Mouse (Mus musculus) retina, embryonic 14.5 days (tissue): ENCODE measurements around the gene Mcfd2.

Experiments used
- DNase-seq: peaks from one replicate; pipeline ENCODE4 v3.0.0-alpha.2; 2015; ENCODE audit warnings: low spot score

Mcfd2 gene

DNA sequence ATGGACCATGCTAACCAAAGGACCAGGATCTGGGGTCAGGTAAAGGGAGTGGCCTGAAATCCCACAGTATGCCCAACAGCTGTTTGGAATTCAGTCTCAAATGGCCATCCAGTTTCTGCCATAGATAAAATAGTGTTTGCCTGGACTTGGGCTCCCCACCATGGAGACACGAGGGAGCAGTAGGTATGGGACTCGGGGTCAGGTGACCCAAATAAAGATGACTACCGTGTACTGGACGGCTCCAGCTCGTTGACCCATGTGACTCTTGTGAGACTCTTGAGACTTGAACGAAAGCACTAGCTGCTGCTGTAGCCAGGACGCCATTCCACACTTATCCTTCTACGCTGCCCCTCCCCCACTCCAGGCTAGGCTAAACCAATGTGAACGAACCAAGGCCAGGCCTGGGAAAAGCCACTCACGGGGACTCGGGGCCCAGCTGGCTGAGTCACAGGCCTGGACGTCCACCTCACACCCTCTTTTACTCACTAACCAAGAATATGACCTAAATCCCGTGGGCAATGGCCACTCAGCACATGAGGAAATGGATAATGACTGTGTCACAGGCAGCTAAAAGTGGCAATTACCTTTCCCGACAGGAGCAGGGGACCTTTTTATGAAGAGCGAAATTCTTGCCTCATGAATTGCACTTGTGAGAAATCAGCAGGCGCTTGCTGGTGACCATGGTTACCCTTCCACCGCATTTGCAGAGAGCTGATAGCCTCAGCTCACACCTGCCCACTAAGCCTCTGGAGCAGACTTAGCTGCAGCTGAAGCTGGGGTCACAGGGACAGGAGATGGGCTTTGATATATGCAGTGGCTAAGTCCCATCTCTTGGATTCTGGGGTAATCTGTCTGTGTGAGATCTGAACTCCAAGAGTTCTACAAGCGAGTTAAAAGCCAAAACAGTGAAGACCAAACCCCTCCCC, 28.7 kb downstream of the Mcfd2 start:
- DNase-seq, result peak; percentile 69

DNA sequence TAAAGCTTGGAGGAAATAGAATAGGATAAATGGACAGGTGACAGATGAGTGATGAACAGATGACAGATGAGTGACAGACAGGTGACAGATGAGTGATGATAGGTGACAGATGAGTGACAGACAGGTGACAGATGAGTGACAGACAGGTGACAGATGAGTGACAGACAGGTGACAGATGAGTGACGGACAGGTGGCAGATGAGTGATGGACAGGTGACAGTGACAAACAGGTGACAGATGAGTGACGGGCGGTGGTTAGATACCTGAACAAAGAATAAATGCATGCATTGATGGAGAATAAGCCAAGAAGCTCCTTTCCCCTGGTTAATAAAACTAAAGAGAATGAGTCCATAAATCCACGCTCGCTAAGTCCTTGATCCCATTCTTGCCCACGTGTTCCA, 30.7 kb downstream of the Mcfd2 start:
- no peak for DNase-seq

DNA sequence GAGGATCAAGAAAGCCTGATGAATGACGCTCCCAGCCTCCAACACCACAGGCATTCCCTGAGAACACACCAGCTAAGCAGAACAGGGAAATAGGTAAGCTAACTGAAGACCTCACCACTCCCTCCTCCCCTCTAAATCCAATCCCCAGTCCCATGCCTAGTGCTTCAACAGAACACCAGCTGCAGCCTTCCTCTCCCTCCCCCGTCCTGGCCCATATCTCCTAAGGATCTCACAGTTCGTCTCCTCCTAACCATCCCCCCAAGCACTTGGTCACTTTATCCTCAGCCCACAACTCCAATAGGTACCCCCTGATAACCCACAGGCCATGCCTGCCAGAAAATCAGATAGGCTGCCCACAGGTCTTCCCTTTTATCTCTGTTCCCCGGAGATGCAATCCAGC, 37.9 kb downstream of the Mcfd2 start:
- no peak for DNase-seq

DNA sequence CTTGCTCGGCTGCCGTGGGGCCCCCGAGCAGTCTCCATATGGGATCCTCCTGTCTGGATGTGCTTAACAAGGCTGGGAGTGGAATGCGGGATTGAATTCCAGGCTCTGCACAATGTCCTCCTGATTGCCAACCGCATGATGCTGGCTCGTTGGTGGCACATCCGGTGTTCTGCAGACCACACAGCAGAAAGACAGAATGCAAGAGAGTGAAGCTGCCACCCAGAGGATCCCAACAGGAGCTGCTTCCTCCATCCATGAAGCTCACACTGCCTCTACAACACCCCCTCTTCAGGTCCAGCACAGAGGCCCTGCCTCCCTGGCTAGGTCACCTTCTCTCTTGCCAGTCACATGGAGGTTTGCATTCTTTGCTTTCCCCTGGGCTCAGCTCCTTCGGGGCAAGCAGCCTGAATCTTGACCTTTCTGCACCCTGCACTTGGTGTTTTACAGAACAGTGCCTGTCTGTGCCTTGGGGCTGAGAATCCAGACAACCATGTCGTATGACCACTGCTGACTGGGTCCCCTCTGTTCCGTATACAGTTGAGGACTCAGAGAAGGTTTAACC, 39.6 kb downstream of the Mcfd2 start:
- no peak for DNase-seq

DNA sequence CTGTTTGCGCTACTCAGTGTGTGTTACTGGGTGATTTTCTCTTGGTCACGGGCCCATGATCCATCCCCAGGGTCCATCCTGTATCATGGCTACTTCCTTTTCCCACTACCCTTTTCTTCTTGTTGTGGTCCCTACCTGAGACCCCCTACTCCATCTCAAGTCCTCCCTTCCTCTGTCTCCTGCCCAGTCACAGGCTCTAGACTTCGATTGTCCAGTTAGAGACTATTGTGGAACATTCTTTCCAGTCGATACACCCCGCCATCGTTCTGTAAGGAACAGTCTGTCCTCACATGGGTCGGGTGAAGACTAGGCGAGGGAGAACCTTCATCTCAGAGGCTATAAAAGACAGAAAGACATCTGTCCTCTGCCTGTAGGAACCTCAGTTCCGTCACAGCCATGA, 40.4 kb downstream of the Mcfd2 start:
- no peak for DNase-seq

DNA sequence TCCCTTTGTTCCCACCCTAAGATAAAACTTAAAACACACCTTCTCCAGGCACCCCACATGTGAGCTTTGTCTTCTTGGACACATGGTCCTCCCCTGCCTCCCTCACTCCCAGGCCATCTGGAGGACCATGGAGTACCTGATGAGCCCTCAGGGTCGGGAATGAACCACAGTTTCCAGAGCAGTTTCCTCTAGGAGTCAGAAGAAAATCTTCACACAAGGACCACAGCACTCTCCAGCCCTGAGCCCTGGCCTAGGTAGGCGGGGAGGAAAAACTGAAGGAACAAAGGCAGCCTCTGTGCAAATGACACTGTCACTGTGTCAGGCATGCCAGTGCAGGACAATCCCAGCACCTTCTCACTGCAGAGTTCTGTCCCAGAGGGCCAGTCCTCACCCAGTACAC, 41.3 kb downstream of the Mcfd2 start:
- no peak for DNase-seq

DNA sequence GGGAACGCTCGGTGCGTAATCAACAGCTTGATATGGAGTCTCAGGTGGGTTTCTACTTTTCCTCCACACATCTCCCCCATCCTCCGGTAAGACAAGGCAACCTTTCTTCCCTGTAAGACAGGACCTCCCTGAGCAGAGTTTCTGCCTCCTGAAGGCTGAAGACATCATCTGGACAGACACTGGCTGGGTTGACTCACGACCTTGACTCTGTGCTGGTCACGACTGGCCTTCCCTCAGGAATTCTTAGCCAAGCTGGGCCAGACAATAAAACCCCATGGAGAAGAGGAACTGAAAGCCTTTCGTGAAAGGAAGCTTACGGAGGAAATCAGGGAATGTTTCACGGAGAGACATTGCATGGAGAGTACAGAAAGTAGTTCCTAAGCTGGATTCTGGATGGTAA, 46.3 kb downstream of the Mcfd2 start:
- no peak for DNase-seq

DNA sequence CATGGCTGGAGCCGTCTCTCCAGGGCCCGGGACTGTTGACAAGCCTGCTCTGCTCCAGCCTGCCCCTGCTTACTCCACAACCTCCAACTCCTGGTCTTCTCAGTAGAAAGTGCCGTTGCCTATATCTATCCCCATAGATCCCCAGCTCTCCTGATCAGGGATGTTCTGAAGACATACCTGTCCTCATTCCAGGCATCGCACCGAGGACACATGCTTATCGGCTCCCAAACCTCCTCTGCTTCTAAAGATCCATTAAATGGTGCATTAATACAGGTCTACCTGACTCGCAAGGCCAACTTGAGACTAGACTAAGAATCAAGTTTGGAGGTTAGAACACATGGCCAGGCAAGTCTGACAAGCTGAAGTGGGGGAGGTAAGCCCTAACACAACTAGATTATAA, 51.2 kb downstream of the Mcfd2 start:
- no peak for DNase-seq

DNA sequence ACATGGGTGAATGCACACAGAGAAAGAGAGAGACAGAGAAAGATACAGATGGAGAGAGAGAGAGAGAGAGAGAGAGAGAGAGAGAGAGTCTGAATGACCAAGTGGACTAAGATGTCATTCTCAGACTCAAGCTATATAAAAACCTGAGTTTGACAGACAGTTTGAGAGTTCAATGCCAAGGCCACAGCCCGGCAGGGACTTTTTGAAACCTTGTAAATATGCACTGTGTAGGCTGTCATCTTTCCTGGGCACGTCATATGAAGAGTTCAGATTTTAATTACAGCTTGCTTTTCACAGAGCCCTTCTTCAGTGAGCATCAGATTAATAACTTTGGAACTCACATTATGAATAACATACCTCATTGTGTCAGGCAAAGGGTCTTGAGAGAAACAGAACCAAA, 55.2 kb downstream of the Mcfd2 start:
- DNase-seq, result no peak

DNA sequence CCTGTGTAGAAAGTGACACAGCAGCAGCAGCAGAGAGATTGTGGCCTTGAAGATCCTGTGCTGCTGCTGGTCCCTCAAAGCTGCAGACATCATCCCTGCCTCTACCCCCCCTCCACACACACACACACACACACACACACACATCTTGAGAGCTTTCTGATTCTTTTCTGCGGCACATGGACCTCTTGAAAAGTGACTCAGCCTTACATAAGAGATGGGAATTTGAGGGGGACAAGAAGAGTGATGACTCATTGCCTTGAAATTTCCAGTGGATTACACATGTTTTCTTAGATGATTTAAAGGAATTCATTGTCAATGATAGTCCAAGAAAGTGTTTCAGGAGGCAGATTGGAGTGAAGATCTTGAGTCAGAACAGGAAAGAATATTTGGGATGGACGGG, 58.9 kb downstream of the Mcfd2 start:
- no peak for DNase-seq
